Mouse (Mus musculus) kidney, embryonic 16.5 days (tissue): ENCODE measurements around the gene Dchs1. TPM values are rescaled to one million over a fixed set of nuclear protein-coding genes. Genes with fewer than 3 reads are reported as not detected.
A peak's percentile ranks its signal among the peaks of the same experiment; 100 is the strongest.
"Not testable (repeated sequence)": the region's sequence is repeated elsewhere in the genome, so short reads cannot be mapped to it uniquely, and the experiment has no call there.

Experiments used
- ATAC-seq: fragments of 200-750 bp; cut with Nextera tagmentation; 2 replicates; pipeline ENCODE4 v1.8.0; 2017; ENCODE audit warnings: moderate TSS enrichment; ENCODE audit not compliant: low FRiP score, low TSS enrichment
- H3K27ac ChIP-seq: fragments of 300-500 bp; sonication (generic); 2 replicates; pipeline ENCODE4 v1.5.1; 2014; ENCODE audit warnings: low read length
- H3K27me3 ChIP-seq: fragments of 300-500 bp; sonication (generic); 2 replicates; pipeline ENCODE4 v1.6.1; 2014; ENCODE audit warnings: low read length, control low read depth, mixed read lengths; ENCODE audit not compliant: insufficient read depth
- H3K36me3 ChIP-seq: fragments of 300-500 bp; sonication (generic); 2 replicates; pipeline ENCODE4 v1.6.1; 2014; ENCODE audit warnings: low read length, control low read depth, mixed read lengths; ENCODE audit not compliant: insufficient read depth
- H3K4me1 ChIP-seq: fragments of 300-500 bp; sonication (generic); 2 replicates; pipeline ENCODE4 v1.6.1; 2014; ENCODE audit warnings: low read length, control low read depth, mixed read lengths; ENCODE audit not compliant: insufficient read depth
- H3K4me2 ChIP-seq: fragments of 300-500 bp; sonication (generic); replicated peaks from 2 replicates; pipeline ENCODE4 v1.6.1; 2014; ENCODE audit warnings: low read depth, low read length
- H3K4me3 ChIP-seq: fragments of 300-500 bp; sonication (generic); 2 replicates; pipeline ENCODE4 v1.5.1; 2014; ENCODE audit warnings: mild to moderate bottlenecking, low read length
- H3K9ac ChIP-seq: fragments of 300-500 bp; sonication (generic); replicated peaks from 2 replicates; pipeline ENCODE4 v1.6.1; 2014; ENCODE audit warnings: low read length
- H3K9me3 ChIP-seq: fragments of 300-500 bp; sonication (generic); 2 replicates; pipeline ENCODE4 v1.6.1; 2016; ENCODE audit warnings: low read length, control low read depth
- WGBS: fragments of 180-500 bp; shearing (Covaris S2); extraction: QIAGEN DNeasy Blood & Tissue Kit; methylation state at CpG from one replicate; pipeline ENCODE4 v1.1.7; 2014; 5-methylcytosine and 5-hydroxymethylcytosine counted together
- polyA plus RNA-seq: library from polyadenylated mRNA; unstranded; fragments of >200 nt; fragmentation: Nextera tagmentation; extraction: Ambion mirVana; gene quantifications from 2 replicates; pipeline ENCODE4 v1.2.1, GENCODE M21; 2015

The Dchs1 gene
- polyA plus RNA-seq, 1 experiment from 2014 or later = 10.4 TPM

GRCm38 (mm10) chr7:105751491-105752433 lies 35.7 kb downstream of the Dchs1 start, which contains the start of gene Tpp1:
TSS of gene Tpp1 (minus strand) at chr7:105752235.
- Histone ChIP-seq H3K4me2 (peak within 1 kb of the TSS; percentile 88), H3K27me3 (no peaks in the 10 kb centered on the region), H3K4me3 (peak within 1 kb of the TSS; percentile 64), H3K4me1 (peaks cover 9% of the 10 kb centered on the region), H3K36me3 (peaks cover 40% of the 10 kb centered on the region), H3K27ac (0 out of 2 replicates have a peak within 1 kb of the TSS, but pooled peaks have one; percentile 20), H3K9ac (peak within 1 kb of the TSS; percentile 80), H3K9me3 (no peaks in the 10 kb centered on the region)
- ATAC-seq = peak; percentile 94
- 20% methylated on average over 20 of the region's 20 CpGs for WGBS

- Histone ChIP-seq H3K4me1 (peaks cover 21% of the 10 kb centered on the region), H3K4me3 (no peak overlapping the region), H3K27me3 (no peaks in the 10 kb centered on the region), H3K9ac (no peak overlapping the region), H3K27ac (no peak overlapping the region), H3K36me3 (peaks cover 16% of the 10 kb centered on the region), H3K4me2 (no peak overlapping the region), H3K9me3 (no peaks in the 10 kb centered on the region)
- 78% methylated on average over 2 of the region's 2 CpGs for WGBS
- ATAC-seq = no peak
Observed at GRCm38 (mm10) chr7:105747776-105748175, 39.7 kb downstream of the Dchs1 start.

- peak within 1 kb of the TSS; percentile 94 for H3K9ac ChIP-seq
- peak within 1 kb of the TSS; percentile 80 for H3K27ac ChIP-seq
- peak within 1 kb of the TSS; percentile 81 for H3K4me2 ChIP-seq
- no peaks in the 10 kb centered on the region for H3K27me3 ChIP-seq
- peak within 1 kb of the TSS; percentile 86 for H3K4me3 ChIP-seq
- peaks cover 22% of the 10 kb centered on the region for H3K4me1 ChIP-seq
- H3K36me3 ChIP-seq = peaks cover 44% of the 10 kb centered on the region
- no peaks in the 10 kb centered on the region for H3K9me3 ChIP-seq
- WGBS = under 1% methylated on average over 55 of the region's 67 CpGs
- ATAC-seq = peak; percentile 98
Observed at GRCm38 (mm10) chr7:105743926-105744590, 43.4 kb downstream of the Dchs1 start, which contains the start of gene Taf10. TSS of gene Taf10 (minus strand) at chr7:105744361.

- H3K27me3 ChIP-seq, H3K9me3 ChIP-seq, ATAC-seq: not testable (repeated sequence)
- 37% methylated on average over 20 of the region's 20 CpGs for WGBS
- Histone ChIP-seq H3K4me3 (peak overlapping the region; percentile 86), H3K27ac (peak overlapping the region; percentile 80; the same call in 1 of the 2 replicates), H3K4me1 (peaks cover 28% of the 10 kb centered on the region), H3K9ac (peak overlapping the region; percentile 94), H3K36me3 (peaks cover 40% of the 10 kb centered on the region), H3K4me2 (peak overlapping the region; percentile 81)
Observed at GRCm38 (mm10) chr7:105743246-105743925, 44.1 kb downstream of the Dchs1 start.

- H3K4me1 ChIP-seq = peaks cover 35% of the 10 kb centered on the region
- peak overlapping the region; percentile 86; the same call in 1 of the 2 replicates for H3K4me3 ChIP-seq
- H3K36me3 ChIP-seq = peaks cover 38% of the 10 kb centered on the region
- not testable (repeated sequence) for H3K27ac ChIP-seq, H3K27me3 ChIP-seq, H3K9me3 ChIP-seq, H3K9ac ChIP-seq, H3K4me2 ChIP-seq, ATAC-seq
- WGBS = 80% methylated on average over 7 of the region's 7 CpGs
Observed at GRCm38 (mm10) chr7:105742539-105743215, 44.8 kb downstream of the Dchs1 start.

- Histone ChIP-seq H3K4me3 (no peak overlapping the region), H3K4me1 (peaks cover 38% of the 10 kb centered on the region), H3K9ac (no peak overlapping the region), H3K4me2 (no peak overlapping the region), H3K9me3 (no peaks in the 10 kb centered on the region), H3K27me3 (no peaks in the 10 kb centered on the region), H3K27ac (no peak overlapping the region), H3K36me3 (peaks cover 38% of the 10 kb centered on the region)
- ATAC-seq = no peak
- 93% methylated on average over 9 of the region's 9 CpGs for WGBS
Observed at GRCm38 (mm10) chr7:105741978-105742377, 45.5 kb downstream of the Dchs1 start.

GRCm38 (mm10) chr7:105740851-105741250 lies 46.6 kb downstream of the Dchs1 start:
- no peak overlapping the region for H3K27ac ChIP-seq
- H3K27me3 ChIP-seq = no peaks in the 10 kb centered on the region
- H3K4me1 ChIP-seq = peaks cover 38% of the 10 kb centered on the region
- H3K4me3 ChIP-seq = no peak overlapping the region
- H3K36me3 ChIP-seq = peaks cover 30% of the 10 kb centered on the region
- no peak for ATAC-seq
- H3K9ac ChIP-seq = no peak overlapping the region
- no peak overlapping the region for H3K4me2 ChIP-seq
- WGBS = 79% methylated on average over 6 of the region's 6 CpGs
- H3K9me3 ChIP-seq = no peaks in the 10 kb centered on the region

- H3K4me2 ChIP-seq = no peak overlapping the region
- ATAC-seq = no peak
- peaks cover 42% of the 10 kb centered on the region for H3K4me1 ChIP-seq
- H3K9ac ChIP-seq = no peak overlapping the region
- WGBS = 89% methylated on average over 13 of the region's 13 CpGs
- H3K36me3 ChIP-seq = peaks cover 30% of the 10 kb centered on the region
- no peak overlapping the region for H3K4me3 ChIP-seq
- no peaks in the 10 kb centered on the region for H3K9me3 ChIP-seq
- no peak overlapping the region for H3K27ac ChIP-seq
- no peaks in the 10 kb centered on the region for H3K27me3 ChIP-seq
Observed at GRCm38 (mm10) chr7:105740089-105740795, 47.2 kb downstream of the Dchs1 start.
